Comparison of ENCODE assay signal across 21 mouse cellular contexts in genomic region chr7:57037861-57038421, GRCm38 (mm10).
DNase-seq lines count a peak whose midpoint lies in the region; ATAC-seq lines count a peak whose summit lies in the region.
"Had no signal": no experiment of that assay in that cellular context is flagged by ENCODE, and none has a peak within 500 bp of the region (broad histone marks: within the 10 kb centered on the region; RNA-seq: fewer than 3 reads in every experiment).

No protein-coding gene starts in this region.

- 24% methylated on average over 2 of the region's 2 CpGs for whole genome bisulfite sequencing in hindbrain, embryonic 14.5 days
- 19% methylated on average over 2 of the region's 2 CpGs for WGBS in hindbrain, embryonic 12.5 days
- WGBS in forebrain, embryonic 14.5 days = 7% methylated on average over 2 of the region's 2 CpGs

- H3K36me3 ChIP-seq in hindbrain, embryonic 14.5 days (replicated peaks; ENCODE audit: control insufficient read depth, insufficient read depth) = no peaks in the 10 kb centered on the region
- H3K36me3 ChIP-seq in hindbrain, embryonic 12.5 days = no peaks in the 10 kb centered on the region
- H3K36me3 ChIP-seq in forebrain, embryonic 14.5 days (ENCODE audit: control insufficient read depth, insufficient read depth, low read length) = no peaks in the 10 kb centered on the region

- ATAC-seq in hindbrain, embryonic 14.5 days (ENCODE audit: low FRiP score) = peak; percentile 14; the same call in 1 of the 2 replicates
- ATAC-seq in hindbrain, embryonic 12.5 days (ENCODE audit: low FRiP score) = no peak
- peak; percentile 61; the same call in 1 of the 2 replicates for ATAC-seq in forebrain, embryonic 14.5 days
- no peak for ATAC-seq in activated CD4-positive, CD25-positive, alpha-beta regulatory T cell, adult 4 months

- no peaks in the 10 kb centered on the region; the same call in 1 of the 2 replicates for H3K4me1 ChIP-seq in hindbrain, embryonic 14.5 days (replicated peaks; ENCODE audit: control insufficient read depth, insufficient read depth, low read length)
- no peaks in the 10 kb centered on the region for H3K4me1 ChIP-seq in hindbrain, embryonic 12.5 days
- H3K4me1 ChIP-seq in forebrain, embryonic 14.5 days (ENCODE audit: control insufficient read depth, insufficient read depth, low read length) = no peaks in the 10 kb centered on the region
- H3K4me1 ChIP-seq: megakaryocyte, embryonic 14.5 days had no signal

- H3K27ac ChIP-seq in hindbrain, embryonic 14.5 days = 0 out of 2 replicates have a peak overlapping the region, but pooled peaks have one; percentile 20
- H3K27ac ChIP-seq in hindbrain, embryonic 12.5 days = no peak overlapping the region
- no peak overlapping the region for H3K27ac ChIP-seq in forebrain, embryonic 14.5 days (ENCODE audit: low read depth, low read length)
- H3K27ac ChIP-seq: heart, adult 2 months had no signal

- H3K9me3 ChIP-seq in hindbrain, embryonic 14.5 days (ENCODE audit: control insufficient read depth, low read length) = no peaks in the 10 kb centered on the region
- no peaks in the 10 kb centered on the region for H3K9me3 ChIP-seq in hindbrain, embryonic 12.5 days (replicated peaks)
- no peaks in the 10 kb centered on the region for H3K9me3 ChIP-seq in forebrain, embryonic 14.5 days (replicated peaks; ENCODE audit: control insufficient read depth, low read length)

- no peak overlapping the region for H3K4me3 ChIP-seq in hindbrain, embryonic 14.5 days (replicated peaks; ENCODE audit: low read length)
- H3K4me3 ChIP-seq in hindbrain, embryonic 12.5 days = no peak overlapping the region
- no peak overlapping the region for H3K4me3 ChIP-seq in forebrain, embryonic 14.5 days (ENCODE audit: low read depth, low read length)
- H3K4me3 ChIP-seq: heart, adult 2 months; megakaryocyte, embryonic 14.5 days had no signal

- no peak overlapping the region for H3K4me2 ChIP-seq in hindbrain, embryonic 14.5 days (replicated peaks)
- H3K4me2 ChIP-seq in hindbrain, embryonic 12.5 days (replicated peaks) = no peak overlapping the region
- H3K4me2 ChIP-seq in forebrain, embryonic 14.5 days (ENCODE audit: low read length) = no peak overlapping the region
- H3K4me2 ChIP-seq: liver, embryonic 11.5 days had no signal

- H3K27me3 ChIP-seq in hindbrain, embryonic 14.5 days (ENCODE audit: control insufficient read depth, insufficient read depth, low read length) = no peaks in the 10 kb centered on the region
- H3K27me3 ChIP-seq in hindbrain, embryonic 12.5 days = no peaks in the 10 kb centered on the region
- H3K27me3 ChIP-seq in forebrain, embryonic 14.5 days (replicated peaks; ENCODE audit: control insufficient read depth, insufficient read depth, low read length) = no peaks in the 10 kb centered on the region
- H3K27me3 ChIP-seq: megakaryocyte, embryonic 14.5 days had no signal

- peak; percentile 29 for DNase-seq in hindbrain, embryonic 14.5 days (ENCODE audit: low spot score)
- peak; percentile 25 to 40 for DNase-seq in right cerebral cortex, adult 2 months (ENCODE audit: low spot score in 2 of 2)
- no peak for DNase-seq in right cerebral cortex, postnatal 25 days
- peak; percentile 40 for DNase-seq in forebrain, embryonic 14.5 days (ENCODE audit: low spot score)
- DNase-seq in telencephalon, adult 2 months (ENCODE audit: low read depth, low spot score) = peak; percentile 59
- DNase-seq: adrenal gland, adult 8-10 months; cerebellum, adult 11-12 months; cerebellum, postnatal 14 days; embryo, embryonic 11 days; gastrocnemius, postnatal 10 days; heart, adult 2 months; heart, postnatal 36 days; kidney, adult 8-10 months; kidney, postnatal 14 days; lung, adult 18-20 months; lung, postnatal 14 days; thymus, postnatal 14 days had no signal

- no peak overlapping the region for H3K9ac ChIP-seq in hindbrain, embryonic 14.5 days
- no peak overlapping the region for H3K9ac ChIP-seq in hindbrain, embryonic 12.5 days
- no peak overlapping the region for H3K9ac ChIP-seq in forebrain, embryonic 14.5 days (ENCODE audit: low read length)

Comparison
In these comparisons a context has a peak if more than half of its experiments do, and no peak if none do; other contexts are left out.
1. ATAC-seq: peak in hindbrain, embryonic 14.5 days (single experiment) and forebrain, embryonic 14.5 days (single experiment); none in hindbrain, embryonic 12.5 days (single experiment) and activated CD4-positive, CD25-positive, alpha-beta regulatory T cell, adult 4 months (single experiment).